Mouse (Mus musculus) testis, adult 10 weeks (tissue): Measurements from ENCODE around the gene Senp6. TPM values are rescaled to one million over a fixed set of nuclear protein-coding genes. Genes with fewer than 3 reads are reported as not detected.

Experiments
- polyA plus RNA-seq: library from polyadenylated mRNA; stranded (reverse); fragments of 350-450 nt; fragmentation: Illumina TruSeq; extraction: RNeasy Lipid Tissue Mini Kit (QIAGEN cat#74804); gene quantifications from one replicate; pipeline ENCODE4 v1.2.3, GENCODE M21; 2014; ENCODE audit warnings: low read depth, low replicate concordance

Senp6 gene
- 160 TPM for polyA plus RNA-seq

DNA sequence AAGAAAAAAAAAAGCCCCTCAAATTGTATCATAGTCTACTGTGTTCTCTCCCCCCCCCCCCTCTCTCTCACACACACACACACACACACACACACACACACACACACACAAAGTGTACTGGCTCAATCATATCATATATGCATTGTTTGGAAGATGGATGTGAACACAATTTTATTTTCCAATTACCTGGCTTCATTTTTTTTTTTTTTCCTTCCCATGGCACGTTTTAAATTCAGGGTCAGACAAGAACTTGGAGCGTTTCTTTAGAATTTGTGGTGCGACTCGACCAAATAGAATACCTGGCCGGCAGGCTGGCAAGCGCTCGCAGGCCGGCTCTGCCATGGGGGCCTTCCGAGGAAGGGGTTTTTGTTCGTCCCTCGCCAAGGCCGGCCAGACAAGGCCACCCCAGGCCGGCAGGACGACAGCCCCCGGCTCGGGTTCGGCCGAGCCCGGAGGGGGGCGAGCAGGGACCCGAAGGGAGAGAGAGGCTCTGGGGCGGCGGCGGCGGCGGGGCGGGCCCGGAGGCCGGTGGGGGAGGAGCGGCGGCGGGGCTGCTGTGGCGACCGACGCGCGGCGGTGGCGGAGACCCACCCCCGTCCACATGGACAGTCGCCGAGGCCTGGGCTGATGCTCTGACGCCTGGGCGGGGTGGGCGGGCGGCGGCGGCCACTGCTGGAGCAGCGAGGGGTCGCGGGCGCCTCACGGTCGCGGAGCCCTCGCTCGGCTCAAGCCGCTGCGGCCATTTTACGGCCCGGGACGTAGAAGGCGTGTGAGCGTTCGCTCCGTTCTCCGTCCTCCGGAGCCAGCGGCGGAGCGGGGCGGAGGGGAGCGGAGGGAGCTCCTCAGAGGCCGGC lies at the start of gene Senp6:
TSS of gene Senp6 (plus strand) at position 537 of the 854 bp plus-strand sequence.

GRCm38 (mm10) chr9:80164611-80165474 lies 98.1 kb downstream of the Senp6 start, which contains the start of gene Myo6:
Gene Myo6 (plus strand): TSS chr9:80165031.

Other genes starting within 250 kb of the Senp6 start
- gene Filip1, start 54.1 kb upstream of the Senp6 start, polyA plus RNA-seq: 3.3 TPM
- 19.5 TPM for gene Myo6, start 98.1 kb downstream of the Senp6 start, polyA plus RNA-seq